Comparison of ENCODE assay signal across 19 mouse cellular contexts in genomic region chr1:191610357-191610756, GRCm38 (mm10). TPM values are rescaled to one million over a fixed set of nuclear protein-coding genes. Genes with fewer than 3 reads are reported as not detected.
DNase-seq lines count a peak whose midpoint lies in the region.
"Had no signal": no experiment of that assay in that cellular context is flagged by ENCODE, and none has a peak within 500 bp of the region (broad histone marks: within the 10 kb centered on the region; RNA-seq: fewer than 3 reads in every experiment).

No protein-coding gene starts in this region.

- intact Hi-C loops in left cerebral cortex, postnatal 4 days (cut with DNase I), result no loop called here
- intact Hi-C loops in left cerebral cortex, postnatal 14 days (cut with DNase I), result no loop called here
- intact Hi-C loops in gastrocnemius, postnatal 14 days (cut with DNase I; ENCODE audit: low total_unique reads), result no loop called here

- peak; percentile 34 for DNase-seq in left cerebral cortex, adult 11 months (ENCODE audit: low spot score)
- DNase-seq in left cerebral cortex, postnatal 4 days, result no peak
- peak; percentile 71 to 74 for DNase-seq in frontal cortex, postnatal 36 days (ENCODE audit: low spot score in 2 of 2)
- DNase-seq in left cerebral cortex, postnatal 14 days (ENCODE audit: low spot score in 2 of 2), result peak; percentile 64 to 65
- peak; percentile 87 for DNase-seq in telencephalon, adult 2 months (ENCODE audit: low read depth, low spot score)
- no peak for DNase-seq in gastrocnemius, postnatal 14 days
- no peak for DNase-seq in cerebellum, postnatal 4 days (ENCODE audit: low spot score in 2 of 2)
- DNase-seq: adrenal gland, adult 2 months; B cell, adult 2 months; cerebellum, adult 2 months; cerebellum, postnatal 25 days; embryo, embryonic 11 days; gastrocnemius, postnatal 36 days; heart, adult 2 months; heart, postnatal 36 days; kidney, adult 18-20 months; layer of hippocampus, postnatal 36 days; lung, embryonic 14.5 days; thymus, adult 2 months had no signal

RNA-seq across cellular contexts. Expression of gene Ints7, which starts 34.9 kb away (rescaled TPM):
- 10 to 100 TPM; 38.6 to 39.5 TPM for total RNA-seq in left cerebral cortex, postnatal 4 days (2021)
- total RNA-seq in left cerebral cortex, postnatal 14 days (2021), result 10 to 100 TPM; 33.5 to 34.9 TPM
- total RNA-seq in gastrocnemius, postnatal 14 days (2021), result 10 to 100 TPM; 10.1 TPM

RNA-seq across cellular contexts. Expression of gene Dtl, which starts 35.0 kb away (rescaled TPM):
- total RNA-seq in left cerebral cortex, postnatal 4 days (2021), result 1 to 10 TPM; 4.2 to 4.9 TPM
- total RNA-seq in left cerebral cortex, postnatal 14 days (2021), result 1 to 10 TPM; 5.9 to 6.2 TPM
- 1 to 10 TPM in 1 of 2 experiments, under 1 TPM in 1; 1.00 to 2.0 TPM for total RNA-seq in gastrocnemius, postnatal 14 days (2021)

Comparison
In these comparisons a context has a peak if more than half of its experiments do, and no peak if none do; other contexts are left out.
1. DNase-seq: peak in left cerebral cortex, adult 11 months (single experiment), frontal cortex, postnatal 36 days (2 of 2), left cerebral cortex, postnatal 14 days (2 of 2) and telencephalon, adult 2 months (single experiment); none in left cerebral cortex, postnatal 4 days (single experiment), gastrocnemius, postnatal 14 days (single experiment) and cerebellum, postnatal 4 days (0 of 2).